Mouse (Mus musculus) liver, adult 2 months (tissue): ENCODE measurements around the gene Hmgb3.

ENCODE experiments used
- CTCF ChIP-seq: fragments of 200-500 bp; IDR thresholded peaks from 2 replicates; pipeline ENCODE4 v1.5.1; 2011; ENCODE audit warnings: low read depth, low read length, control low read depth
- POLR2A ChIP-seq: fragments of 200-500 bp; IDR thresholded peaks from 2 replicates; pipeline ENCODE4 v1.6.1; 2011; ENCODE audit warnings: low read length, control low read depth; ENCODE audit not compliant: insufficient read depth; ENCODE audit errors: extremely low read depth

DNA sequence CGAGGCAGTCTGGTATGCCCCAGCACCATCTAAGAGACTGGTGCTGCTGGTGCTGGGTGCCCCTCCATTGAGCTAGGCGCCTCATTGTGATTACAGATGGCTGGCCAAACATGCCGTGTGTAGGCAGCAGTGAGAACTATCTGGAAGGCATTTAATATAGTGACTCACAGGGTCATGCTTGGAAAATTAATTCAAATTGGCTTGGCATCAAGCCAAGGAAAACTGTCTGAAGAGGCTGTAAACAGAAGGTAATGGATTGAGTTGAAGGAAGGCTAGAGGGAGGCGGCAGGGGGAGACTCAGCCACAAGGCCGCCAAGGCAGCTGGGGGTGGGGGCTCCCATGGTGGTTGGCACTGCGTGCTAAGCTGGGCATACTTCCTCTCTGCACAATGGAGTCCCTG is 27.1 kb upstream of the Hmgb3 start:
- no peak for TF ChIP-seq POLR2A
- no peak for TF ChIP-seq CTCF
